Comparison of ENCODE assay signal across 8 mouse cellular contexts in genomic region chr16:20517216-20517615, GRCm38 (mm10). TPM values are rescaled to one million over a fixed set of nuclear protein-coding genes. Genes with fewer than 3 reads are reported as not detected.
DNase-seq lines count a peak whose midpoint lies in the region; ATAC-seq and TF ChIP-seq lines count a peak whose summit lies in the region.

No protein-coding gene starts in this region.

- TF ChIP-seq CTCF in kidney, adult 2 months (conservative IDR thresholded peaks at IDR 0.05; ENCODE audit: insufficient read depth, insufficient read length, low read depth, low read length), result no peak

- H3K9ac ChIP-seq in hindbrain, embryonic 11.5 days (ENCODE audit: low read depth, low read length), result peak overlapping the region; percentile 95

- H3K27me3 ChIP-seq in kidney, adult 2 months (replicated peaks; ENCODE audit: control insufficient read depth, insufficient read depth, low read length), result no peaks in the 10 kb centered on the region
- no peaks in the 10 kb centered on the region for H3K27me3 ChIP-seq in hindbrain, embryonic 11.5 days (ENCODE audit: control insufficient read depth, insufficient read depth, low read length)

- no peak for TF ChIP-seq POLR2A in kidney, adult 2 months (IDR thresholded peaks at IDR 0.05; ENCODE audit: low read depth, low read length)

- peak overlapping the region; percentile 91 for H3K27ac ChIP-seq in kidney, adult 2 months (ENCODE audit: insufficient read depth, low read depth, low read length)
- H3K27ac ChIP-seq in brown adipose tissue, adult 24 weeks (replicated peaks; ENCODE audit: low read depth, low read length), result peak overlapping the region; percentile 77
- H3K27ac ChIP-seq in hindbrain, embryonic 11.5 days (ENCODE audit: low read depth, low read length), result peak overlapping the region; percentile 87
- peak overlapping the region; percentile 47 for H3K27ac ChIP-seq in macrophage

- peak; percentile 58 for ATAC-seq in hindbrain, embryonic 11.5 days (ENCODE audit: low FRiP score)

- peaks cover 12% of the 10 kb centered on the region; the same call in 1 of the 2 replicates for H3K4me1 ChIP-seq in kidney, adult 2 months (ENCODE audit: control insufficient read depth, insufficient read depth, low read length)
- peaks cover 7% of the 10 kb centered on the region; the same call in 1 of the 2 replicates for H3K4me1 ChIP-seq in brown adipose tissue, adult 24 weeks (ENCODE audit: control insufficient read depth, insufficient read depth, insufficient read length, low read length)
- H3K4me1 ChIP-seq in hindbrain, embryonic 11.5 days (replicated peaks; ENCODE audit: control insufficient read depth, insufficient read depth, low read length), result peaks cover 3% of the 10 kb centered on the region

- H3K36me3 ChIP-seq in kidney, adult 2 months (ENCODE audit: control insufficient read depth, insufficient read depth, low read length), result no peaks in the 10 kb centered on the region
- H3K36me3 ChIP-seq in hindbrain, embryonic 11.5 days (ENCODE audit: control insufficient read depth, insufficient read depth, low read length), result no peaks in the 10 kb centered on the region
- H3K36me3 ChIP-seq in macrophage (ENCODE audit: inconsistent target), result no peaks in the 10 kb centered on the region

- H3K79me2 ChIP-seq in macrophage (ENCODE audit: inconsistent target), result peaks cover 45% of the 10 kb centered on the region

- no peaks in the 10 kb centered on the region for H3K9me3 ChIP-seq in hindbrain, embryonic 11.5 days (ENCODE audit: control insufficient read depth, low read length)

- H3K4me3 ChIP-seq in kidney, adult 2 months (ENCODE audit: insufficient read depth, low read depth, low read length), result peak overlapping the region; percentile 97
- peak overlapping the region; percentile 98 for H3K4me3 ChIP-seq in brown adipose tissue, adult 24 weeks (ENCODE audit: insufficient read depth, low read depth, low read length)
- H3K4me3 ChIP-seq in hindbrain, embryonic 11.5 days (ENCODE audit: low read depth, low read length), result peak overlapping the region; percentile 87
- H3K4me3 ChIP-seq in macrophage (ENCODE audit: inconsistent target), result peak overlapping the region; percentile 88

- intact Hi-C loops in left cerebral cortex, postnatal 36 days (cut with DNase I), result loop anchor here (2.0 to 5.0 kb wide), 2 partner anchors 18 to 135 kb away; partner anchors contain the start of genes Eif2b5 and Psmd2

- no peak for DNase-seq in kidney, adult 2 months
- no peak for DNase-seq in kidney, adult 11 months
- DNase-seq in CD8-positive naive resting alpha-beta T cell, adult 2 months (ENCODE audit: low read depth in 2 of 2, low spot score in 2 of 2), result peak; percentile 16 to 26
- no peak for DNase-seq in hindbrain, embryonic 11.5 days (ENCODE audit: low spot score)
- DNase-seq in thymus, postnatal 0 days (ENCODE audit: low spot score), result peak; percentile 35
- DNase-seq in left cerebral cortex, postnatal 36 days (ENCODE audit: low spot score in 2 of 2), result no peak

- peak overlapping the region; percentile 80 for H3K4me2 ChIP-seq in hindbrain, embryonic 11.5 days (replicated peaks; ENCODE audit: low read depth, low read length)

- WGBS in kidney, adult 2 months, result under 1% methylated on average over 26 of the region's 26 CpGs
- 0% methylated on average over 23 of the region's 26 CpGs for WGBS in hindbrain, embryonic 11.5 days
- WGBS in macrophage (ENCODE audit: missing documents), result under 1% methylated on average over 26 of the region's 26 CpGs

RNA-seq across cellular contexts. Expression of gene Dvl3, which starts 0.4 kb away (rescaled TPM):
- polyA plus RNA-seq in kidney, adult 2 months (2012; rRNA removed), result 33.5 and 37.4 TPM in 2 replicates
- 19.9 and 25.2 TPM in 2 replicates for polyA plus RNA-seq in brown adipose tissue, adult 24 weeks (2012; ENCODE audit: insufficient read depth, insufficient read length, missing spikeins)
- 50.8 and 58.9 TPM in 2 replicates for polyA plus RNA-seq in hindbrain, embryonic 11.5 days (2014; fragmentation: Nextera tagmentation; extraction: Ambion mirVana)
- total RNA-seq in macrophage (2018; cell fraction: chromatin; rRNA removed), result 10 to 100 TPM; 16.5 to 63.8 (median 41.6) TPM
- 10 to 100 TPM; 10.8 to 20.5 (median 14.9) TPM for total RNA-seq in macrophage (2018; cell fraction: cytosol; rRNA removed)
- 10 to 100 TPM; 13.3 to 48.8 (median 26.7) TPM for total RNA-seq in macrophage (2018; cell fraction: nucleus; rRNA removed)
- polyA plus RNA-seq in macrophage (2018), result 10.4 to 15.3 TPM (median 12.1 TPM) in 3 replicates
- 4.7 and 5.3 TPM in 2 replicates for polyA plus RNA-seq in thymus, postnatal 0 days (2015; fragmentation: Nextera tagmentation; extraction: Ambion mirVana)
- total RNA-seq in left cerebral cortex, postnatal 36 days (2021), result 10 to 100 TPM; 63.5 to 75.7 TPM

RNA-seq across cellular contexts. Expression of gene Ap2m1, which starts 18.1 kb away (rescaled TPM):
- polyA plus RNA-seq in kidney, adult 2 months (2012; rRNA removed), result 639 and 682 TPM in 2 replicates
- polyA plus RNA-seq in brown adipose tissue, adult 24 weeks (2012; ENCODE audit: insufficient read depth, insufficient read length, missing spikeins), result 73.6 and 86.4 TPM in 2 replicates
- polyA plus RNA-seq in hindbrain, embryonic 11.5 days (2014; fragmentation: Nextera tagmentation; extraction: Ambion mirVana), result 923 and 941 TPM in 2 replicates
- total RNA-seq in macrophage (2018; cell fraction: chromatin; rRNA removed), result 100 to 1,000 TPM; 127 to 545 (median 357) TPM
- total RNA-seq in macrophage (2018; cell fraction: cytosol; rRNA removed), result 100 to 1,000 TPM; 501 to 774 (median 571) TPM
- 100 to 1,000 TPM; 149 to 410 (median 261) TPM for total RNA-seq in macrophage (2018; cell fraction: nucleus; rRNA removed)
- polyA plus RNA-seq in macrophage (2018), result 675 to 1,015 TPM (median 722 TPM) in 3 replicates
- polyA plus RNA-seq in thymus, postnatal 0 days (2015; fragmentation: Nextera tagmentation; extraction: Ambion mirVana), result 397 and 421 TPM in 2 replicates
- total RNA-seq in left cerebral cortex, postnatal 36 days (2021), result 100 to 1,000 TPM; 792 to 907 TPM

RNA-seq across cellular contexts. Expression of gene Eif2b5, which starts 18.6 kb away (rescaled TPM):
- polyA plus RNA-seq in kidney, adult 2 months (2012; rRNA removed), result 30.4 and 33.9 TPM in 2 replicates
- 35.8 and 42.2 TPM in 2 replicates for polyA plus RNA-seq in brown adipose tissue, adult 24 weeks (2012; ENCODE audit: insufficient read depth, insufficient read length, missing spikeins)
- 132 and 139 TPM in 2 replicates for polyA plus RNA-seq in hindbrain, embryonic 11.5 days (2014; fragmentation: Nextera tagmentation; extraction: Ambion mirVana)
- 10 to 100 TPM in 23 of 26 experiments, 1 to 10 TPM in 3; 5.4 to 28.2 (median 18.6) TPM for total RNA-seq in macrophage (2018; cell fraction: chromatin; rRNA removed)
- total RNA-seq in macrophage (2018; cell fraction: cytosol; rRNA removed), result 10 to 100 TPM; 24.2 to 36.0 (median 31.1) TPM
- 10 to 100 TPM in 25 of 26 experiments, 1 to 10 TPM in 1; 8.7 to 27.0 (median 15.2) TPM for total RNA-seq in macrophage (2018; cell fraction: nucleus; rRNA removed)
- polyA plus RNA-seq in macrophage (2018), result 25.2 to 45.4 TPM (median 30.4 TPM) in 3 replicates
- 91.5 and 92.0 TPM in 2 replicates for polyA plus RNA-seq in thymus, postnatal 0 days (2015; fragmentation: Nextera tagmentation; extraction: Ambion mirVana)
- total RNA-seq in left cerebral cortex, postnatal 36 days (2021), result 10 to 100 TPM; 56.4 to 66.8 TPM

RNA-seq across cellular contexts. Expression of gene Abcf3, which starts 31.2 kb away (rescaled TPM):
- polyA plus RNA-seq in kidney, adult 2 months (2012; rRNA removed), result 39.0 and 45.1 TPM in 2 replicates
- 43.3 and 44.3 TPM in 2 replicates for polyA plus RNA-seq in brown adipose tissue, adult 24 weeks (2012; ENCODE audit: insufficient read depth, insufficient read length, missing spikeins)
- polyA plus RNA-seq in hindbrain, embryonic 11.5 days (2014; fragmentation: Nextera tagmentation; extraction: Ambion mirVana), result 52.4 and 63.1 TPM in 2 replicates
- total RNA-seq in macrophage (2018; cell fraction: chromatin; rRNA removed), result 100 to 1,000 TPM in 16 of 26 experiments, 10 to 100 TPM in 10; 50.4 to 230 (median 109) TPM
- 10 to 100 TPM; 21.7 to 36.4 (median 30.4) TPM for total RNA-seq in macrophage (2018; cell fraction: cytosol; rRNA removed)
- total RNA-seq in macrophage (2018; cell fraction: nucleus; rRNA removed), result 10 to 100 TPM; 26.2 to 97.7 (median 43.0) TPM
- polyA plus RNA-seq in macrophage (2018), result 27.6 to 31.0 TPM (median 28.9 TPM) in 3 replicates
- 50.8 and 63.7 TPM in 2 replicates for polyA plus RNA-seq in thymus, postnatal 0 days (2015; fragmentation: Nextera tagmentation; extraction: Ambion mirVana)
- total RNA-seq in left cerebral cortex, postnatal 36 days (2021), result 100 to 1,000 TPM in 1 of 2 experiments, 10 to 100 TPM in 1; 88.3 to 102 TPM

Comparison
In these comparisons a context has a peak if more than half of its experiments do, and no peak if none do; other contexts are left out.
1. DNase-seq: peak in CD8-positive naive resting alpha-beta T cell, adult 2 months (2 of 2) and thymus, postnatal 0 days (single experiment); none in kidney, adult 2 months (single experiment), kidney, adult 11 months (single experiment), hindbrain, embryonic 11.5 days (single experiment) and left cerebral cortex, postnatal 36 days (0 of 2).
2. Peak in every context shown above with its lines, with median percentiles within 50 percentile points of each other: H3K27ac ChIP-seq and H3K4me3 ChIP-seq.